Mouse (Mus musculus) naive thymus-derived CD4-positive, alpha-beta T cell, adult 5 months (primary cell): ENCODE measurements around the gene A930033H14Rik. TPM values are rescaled to one million over a fixed set of nuclear protein-coding genes. Genes with fewer than 3 reads are reported as not detected.

Experiments used
- polyA plus RNA-seq: library from polyadenylated mRNA; unstranded; fragments of 100-300 nt; shearing (Covaris generic); gene quantifications from one replicate; pipeline ENCODE4 v1.2.1, GENCODE M21; 2017

Gene A930033H14Rik
- polyA plus RNA-seq, result not detected

GRCm38 (mm10) chr10:69212542-69213440 is at the start of gene A930033H14Rik:
Gene A930033H14Rik (minus strand): TSS chr10:69213098.

Other genes starting within 250 kb of the A930033H14Rik start
- not detected for gene Rhobtb1, start 61.7 kb downstream of the A930033H14Rik start, polyA plus RNA-seq
- gene Cdk1, start 139.8 kb upstream of the A930033H14Rik start, polyA plus RNA-seq, result 0.83 TPM
- 0.58 TPM for gene Ank3, start 185.7 kb upstream of the A930033H14Rik start, polyA plus RNA-seq